Mouse (Mus musculus) liver, adult 2 months (tissue): Measurements from ENCODE around the gene Ssna1. TPM values are rescaled to one million over a fixed set of nuclear protein-coding genes. Genes with fewer than 3 reads are reported as not detected.

Source experiments
- DNase-seq: peaks from one replicate; pipeline ENCODE4 v3.0.0-alpha.2; 2011; ENCODE audit warnings: low read depth, low spot score; ENCODE audit errors: extremely low read depth
- H3K27ac ChIP-seq: fragments of 200-500 bp; replicated peaks from 2 replicates; pipeline ENCODE4 v1.5.1; 2012; ENCODE audit warnings: low read depth, mild to moderate bottlenecking, control low read depth, inconsistent platforms, low read length; ENCODE audit not compliant: insufficient read depth
- H3K27me3 ChIP-seq: fragments of 200-500 bp; 2 replicates; pipeline ENCODE4 v1.6.1; 2012; ENCODE audit warnings: mild to moderate bottlenecking, moderate library complexity, low read length, inconsistent platforms; ENCODE audit not compliant: control insufficient read depth, insufficient read depth
- H3K36me3 ChIP-seq: fragments of 200-500 bp; 2 replicates; pipeline ENCODE4 v1.6.1; 2012; ENCODE audit warnings: low read length, inconsistent platforms; ENCODE audit not compliant: control insufficient read depth, insufficient read depth
- H3K4me1 ChIP-seq: fragments of 200-500 bp; 2 replicates; pipeline ENCODE4 v1.6.1; 2011; ENCODE audit warnings: low read length; ENCODE audit not compliant: control insufficient read depth, insufficient read depth
- H3K4me3 ChIP-seq: fragments of 200-500 bp; 2 replicates; pipeline ENCODE4 v1.5.1; 2011; ENCODE audit warnings: low read depth, mild to moderate bottlenecking, control low read depth, low read length, moderate library complexity; ENCODE audit not compliant: insufficient read depth
- H3K79me2 ChIP-seq: fragments of 200-500 bp; 2 replicates; pipeline ENCODE4 v1.6.1; 2012; ENCODE audit warnings: inconsistent platforms, mild to moderate bottlenecking, low read length, moderate library complexity; ENCODE audit not compliant: control insufficient read depth, insufficient read depth
- H3K9ac ChIP-seq: fragments of 200-500 bp; 2 replicates; pipeline ENCODE4 v1.6.1; 2012; ENCODE audit warnings: low read depth, mild to moderate bottlenecking, control low read depth, inconsistent platforms, low read length
- CTCF ChIP-seq: fragments of 200-500 bp; IDR thresholded peaks from 2 replicates; pipeline ENCODE4 v1.5.1; 2011; ENCODE audit warnings: low read depth, low read length, control low read depth
- POLR2A ChIP-seq: fragments of 200-500 bp; IDR thresholded peaks from 2 replicates; pipeline ENCODE4 v1.6.1; 2011; ENCODE audit warnings: low read length, control low read depth; ENCODE audit not compliant: insufficient read depth; ENCODE audit errors: extremely low read depth
- WGBS: fragments of 180-500 bp; shearing (Covaris S2); methylation state at CpG from one replicate; pipeline ENCODE4 v1.1.7; 2018; 5-methylcytosine and 5-hydroxymethylcytosine counted together
- polyA plus RNA-seq: library from polyadenylated mRNA; depleted of rRNA; stranded (reverse); fragments of >200 nt; gene quantifications from 2 replicates; pipeline ENCODE4 v1.2.3, GENCODE M21; 2012
- total RNA-seq: library from RNA; depleted of rRNA; stranded (reverse); fragments of >200 nt; gene quantifications from 2 replicates; pipeline ENCODE4 v1.2.3, GENCODE M21; 2014

The Ssna1 gene
- total and polyA plus RNA-seq, 2 experiments, result 17.6 to 25.5 TPM

DNA sequence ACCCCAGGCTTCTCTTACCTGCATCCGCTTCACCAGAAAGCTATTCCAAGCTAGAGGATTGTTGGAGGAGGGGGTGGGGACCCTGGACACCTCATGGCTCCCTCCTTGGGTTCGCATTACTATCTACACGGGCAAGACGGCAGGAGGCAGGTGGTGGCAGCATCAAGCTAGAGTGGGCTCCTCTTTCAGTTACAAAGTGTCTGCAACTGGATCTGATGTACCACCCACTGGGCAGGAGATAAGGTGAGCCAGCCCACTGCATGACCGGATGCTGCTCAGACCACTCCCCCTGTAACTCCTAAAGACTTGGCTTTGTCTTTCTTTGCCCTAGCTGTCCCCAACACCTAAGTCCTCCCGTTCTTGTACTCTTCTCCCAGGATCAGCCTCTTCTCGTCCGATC lies 35.6 kb downstream of the Ssna1 start, which contains the start of gene Rnf224:
Gene Rnf224, minus strand, starts transcription at position 174 of the 400 bp plus-strand sequence.
- 0 out of 2 replicates have a peak, but pooled peaks cover 4% of the 10 kb centered on the region for H3K27me3 ChIP-seq
- H3K36me3 ChIP-seq, result no peaks in the 10 kb centered on the region
- TF ChIP-seq POLR2A (no peak), CTCF (no peak)
- H3K4me3 ChIP-seq, result no peak within 1 kb of the TSS
- H3K79me2 ChIP-seq, result no peaks in the 10 kb centered on the region
- peaks cover 4% of the 10 kb centered on the region; the same call in 1 of the 2 replicates for H3K4me1 ChIP-seq
- no peak within 1 kb of the TSS for H3K9ac ChIP-seq
- DNase-seq, result no peak
- 39% methylated on average over 8 of the region's 8 CpGs for WGBS
- H3K27ac ChIP-seq, result no peak within 1 kb of the TSS

DNA sequence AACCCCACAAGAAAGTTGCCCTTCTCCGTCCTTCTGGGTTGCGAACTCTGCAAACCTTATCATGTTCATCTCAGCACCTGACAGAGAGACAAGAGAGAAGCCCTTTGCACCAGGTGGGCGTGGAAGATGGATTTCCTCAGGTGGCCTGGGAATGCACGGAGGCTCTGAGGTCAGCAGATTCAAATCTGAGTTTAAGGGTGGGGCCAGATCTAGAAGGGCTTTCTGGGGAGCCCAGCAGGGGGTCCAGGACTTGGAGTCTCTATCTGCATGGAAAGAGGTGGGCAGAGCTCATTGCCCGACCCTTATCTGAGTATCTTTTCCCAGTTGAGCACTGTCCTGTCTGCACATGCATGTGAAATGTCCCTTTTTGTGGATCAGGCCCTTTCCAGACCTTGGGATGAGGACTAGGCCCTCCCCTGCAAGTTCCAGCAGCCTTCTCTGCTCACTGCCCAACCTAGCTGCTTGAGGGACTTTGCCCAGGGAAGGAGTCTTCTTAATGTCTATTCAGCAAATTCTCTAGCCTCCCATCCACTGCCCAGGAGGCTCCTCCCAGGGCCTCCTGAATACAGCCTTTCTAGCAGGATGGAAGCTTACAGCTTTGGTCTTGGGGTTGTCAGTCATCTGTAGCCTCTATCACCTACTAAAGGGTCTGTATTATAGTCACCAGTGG lies 37.6 kb downstream of the Ssna1 start:
- Histone ChIP-seq H3K4me3 (no peak overlapping the region), H3K79me2 (no peaks in the 10 kb centered on the region), H3K27me3 (no peaks in the 10 kb centered on the region), H3K4me1 (no peaks in the 10 kb centered on the region), H3K36me3 (no peaks in the 10 kb centered on the region), H3K9ac (no peak overlapping the region), H3K27ac (no peak overlapping the region)
- WGBS, result 61% methylated on average over 5 of the region's 5 CpGs
- no peak for TF ChIP-seq CTCF
- DNase-seq, result no peak

DNA sequence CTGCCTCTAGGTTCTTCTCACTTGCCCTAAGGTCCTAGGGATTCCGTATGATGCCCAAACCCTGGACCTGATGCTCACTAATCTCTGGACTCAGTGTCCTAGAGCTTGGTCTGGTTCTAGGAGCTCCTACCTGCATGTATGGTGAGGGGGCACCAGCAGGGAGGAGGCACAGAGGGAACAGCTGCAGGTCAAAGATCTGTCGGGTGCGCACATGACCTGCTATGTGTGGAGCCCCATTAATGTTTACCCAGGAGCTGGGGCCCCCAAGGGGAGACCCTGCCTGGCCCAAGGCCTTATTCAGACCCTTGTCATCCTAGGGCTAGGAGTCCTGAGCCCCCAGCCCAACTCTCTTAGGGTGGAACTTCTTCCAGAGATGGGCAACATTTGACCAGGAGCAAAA lies 38.2 kb downstream of the Ssna1 start, which contains the start of gene Slc34a3:
Gene Slc34a3, minus strand, starts transcription at position 315 of the 400 bp plus-strand sequence.
- no peak for DNase-seq
- TF ChIP-seq POLR2A, result no peak
- TF ChIP-seq CTCF, result no peak
- H3K36me3 ChIP-seq, result no peaks in the 10 kb centered on the region
- no peaks in the 10 kb centered on the region for H3K27me3 ChIP-seq
- H3K4me1 ChIP-seq, result no peaks in the 10 kb centered on the region
- H3K4me3 ChIP-seq, result no peak within 1 kb of the TSS
- H3K9ac ChIP-seq, result no peak within 1 kb of the TSS
- H3K79me2 ChIP-seq, result no peaks in the 10 kb centered on the region
- no peak within 1 kb of the TSS for H3K27ac ChIP-seq
- 76% methylated on average over 3 of the region's 3 CpGs for WGBS

DNA sequence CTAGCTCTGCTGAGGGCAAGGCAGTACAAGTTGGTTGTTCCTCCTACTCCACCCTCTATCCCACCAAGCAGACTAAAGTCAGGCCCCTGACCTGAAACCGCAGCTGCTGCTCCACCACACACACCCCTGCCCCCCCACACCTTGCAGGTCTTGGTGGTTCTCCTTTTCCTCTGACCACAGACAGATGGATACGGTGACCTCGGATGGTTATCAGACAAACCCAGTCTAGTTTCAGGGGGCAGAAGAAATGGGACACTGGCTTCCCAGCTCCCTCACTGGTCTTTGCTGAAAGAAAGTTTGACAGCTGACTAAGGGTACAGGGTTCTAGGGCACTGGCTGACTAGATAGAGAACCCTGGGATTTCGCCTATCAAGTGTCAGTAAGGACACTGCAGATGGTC lies 38.8 kb downstream of the Ssna1 start:
- Histone ChIP-seq H3K36me3 (no peaks in the 10 kb centered on the region), H3K9ac (no peak overlapping the region), H3K27ac (no peak overlapping the region), H3K4me3 (no peak overlapping the region), H3K27me3 (no peaks in the 10 kb centered on the region), H3K4me1 (no peaks in the 10 kb centered on the region), H3K79me2 (no peaks in the 10 kb centered on the region)
- 73% methylated on average over 4 of the region's 4 CpGs for WGBS
- no peak for DNase-seq
- TF ChIP-seq CTCF, result no peak
- TF ChIP-seq POLR2A, result no peak

DNA sequence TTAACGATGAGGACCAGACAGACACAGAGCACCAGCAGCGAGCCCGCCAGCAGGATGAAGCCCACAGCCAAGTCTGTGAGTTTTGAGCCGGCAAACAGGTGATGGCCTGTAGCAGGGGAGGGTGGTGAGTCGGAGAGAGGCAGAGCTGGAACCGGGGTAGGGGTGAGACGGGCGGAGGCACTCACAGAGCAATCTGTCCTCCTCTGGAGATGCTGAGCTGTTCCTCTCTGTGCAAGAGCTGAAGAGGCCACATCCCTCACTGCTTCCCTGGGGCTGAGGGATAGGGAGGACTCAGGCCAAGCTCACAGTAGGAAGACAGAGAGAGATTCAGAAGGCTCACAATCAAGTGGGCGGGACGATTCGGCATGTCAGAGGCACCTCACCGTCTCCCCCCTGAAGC lies 41.2 kb downstream of the Ssna1 start:
- Histone ChIP-seq H3K9ac (no peak overlapping the region), H3K27ac (no peak overlapping the region), H3K36me3 (no peaks in the 10 kb centered on the region), H3K4me1 (no peaks in the 10 kb centered on the region), H3K27me3 (no peaks in the 10 kb centered on the region), H3K79me2 (no peaks in the 10 kb centered on the region), H3K4me3 (no peak overlapping the region)
- no peak for DNase-seq
- 69% methylated on average over 12 of the region's 12 CpGs for WGBS
- no peak for TF ChIP-seq CTCF
- TF ChIP-seq POLR2A, result no peak

DNA sequence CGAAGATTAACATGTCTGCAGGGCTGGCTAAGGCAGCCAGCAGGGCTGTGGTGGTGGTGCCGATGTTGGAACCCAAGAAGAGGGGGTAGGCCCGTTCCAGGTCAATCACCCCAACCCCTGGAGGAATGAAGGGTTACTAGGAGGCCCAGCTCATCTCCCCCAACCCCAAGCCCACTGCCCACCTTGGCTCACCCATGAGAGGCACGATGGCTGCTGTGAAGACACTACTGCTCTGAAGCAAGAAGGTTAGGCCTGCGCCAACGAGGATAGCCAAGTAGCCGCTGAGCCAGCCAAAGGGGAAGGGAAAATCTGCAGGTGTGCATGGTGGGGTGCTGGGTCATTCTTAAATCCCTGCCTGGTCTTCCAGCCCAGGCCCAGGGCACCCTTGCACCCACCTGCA lies 41.7 kb downstream of the Ssna1 start:
- Histone ChIP-seq H3K79me2 (no peaks in the 10 kb centered on the region), H3K36me3 (no peaks in the 10 kb centered on the region), H3K27ac (no peak overlapping the region), H3K9ac (no peak overlapping the region), H3K27me3 (no peaks in the 10 kb centered on the region), H3K4me3 (no peak overlapping the region), H3K4me1 (no peaks in the 10 kb centered on the region)
- 93% methylated on average over 7 of the region's 7 CpGs for WGBS
- TF ChIP-seq POLR2A (no peak), CTCF (no peak)
- no peak for DNase-seq
